Mouse (Mus musculus) T-helper 17 cell (primary cell): ENCODE results near the gene Amotl2.

ENCODE experiments used
- in situ Hi-C, 2 experiments: fragments of 300-600 bp; cut with MboI, MseI; formaldehyde crosslinking; loops; 1 replicate in 1 of 2; 2 replicates in 1 of 2; pipeline ENCODE4 v1.15.1; 2025; ENCODE audit warnings: high pct_unique_total_duplicates in 2 of 2

The Amotl2 gene

DNA sequence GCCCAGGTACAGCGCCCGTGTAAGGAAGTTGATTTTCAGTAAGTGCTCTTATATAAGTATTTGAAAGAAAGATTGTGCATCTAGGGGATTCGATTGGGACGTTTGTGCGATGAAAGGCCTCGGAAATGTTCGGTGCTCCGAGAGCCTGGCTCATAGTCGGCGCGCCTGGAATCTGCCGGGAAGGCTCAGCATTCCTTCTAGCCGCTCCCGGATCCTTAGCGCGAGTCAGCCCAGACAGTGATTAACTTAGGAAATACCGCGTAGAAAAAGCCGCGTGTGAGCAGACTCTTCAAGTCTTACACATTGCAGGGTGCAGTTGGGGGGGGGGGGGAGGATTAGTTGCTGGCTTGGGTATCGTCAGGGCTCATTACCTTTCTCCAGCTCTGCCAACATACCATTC lies 2.2 kb downstream of the Amotl2 start:
- in situ Hi-C loops, result no loop called here

DNA sequence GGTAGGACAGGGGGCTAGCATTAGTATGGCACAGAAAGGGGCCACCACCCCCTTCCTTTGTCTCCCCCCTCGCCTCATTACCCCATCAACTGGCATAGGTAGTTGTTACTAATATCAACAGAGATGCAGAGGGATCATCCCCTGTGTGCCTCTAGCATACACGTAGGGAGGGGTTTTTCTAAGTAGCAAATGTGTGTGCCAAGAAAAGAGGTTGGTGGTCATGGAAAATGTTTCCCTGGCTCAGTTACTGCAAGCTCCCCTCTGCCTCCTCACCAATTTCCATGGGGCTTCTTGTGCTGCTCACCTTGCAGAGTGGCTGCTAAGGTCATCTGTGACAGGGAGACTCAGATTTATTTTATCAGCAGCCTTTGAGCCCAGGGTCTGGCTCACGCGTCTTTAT lies 2.6 kb downstream of the Amotl2 start:
- in situ Hi-C loops, result no loop called here

DNA sequence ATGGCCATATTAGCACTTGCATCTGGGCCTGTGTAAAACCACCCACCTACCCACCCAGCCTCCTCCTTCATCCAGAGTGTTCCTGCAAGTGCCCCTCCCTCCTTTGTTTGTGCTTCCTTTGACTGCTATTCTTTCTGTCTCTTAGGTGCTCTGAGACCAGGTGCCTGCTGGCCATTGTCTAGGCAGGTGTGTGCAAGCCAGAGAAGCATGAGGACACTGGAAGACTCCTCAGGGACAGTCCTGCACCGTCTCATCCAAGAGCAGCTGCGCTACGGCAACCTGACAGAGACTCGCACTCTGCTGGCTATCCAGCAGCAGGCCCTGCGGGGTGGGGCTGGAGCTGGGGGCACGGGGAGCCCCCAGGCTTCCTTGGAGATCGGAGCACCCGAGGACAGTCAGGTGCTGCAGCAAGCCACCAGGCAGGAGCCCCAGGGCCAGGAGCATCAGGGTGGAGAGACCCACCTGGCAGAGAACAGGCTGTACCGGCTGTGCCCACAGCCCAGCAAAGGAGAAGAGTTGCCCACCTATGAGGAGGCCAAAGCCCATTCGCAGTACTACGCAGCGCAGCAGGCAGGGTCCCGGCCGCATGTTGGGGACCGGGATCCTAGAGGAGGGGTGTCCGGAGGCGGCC lies 3.6 kb downstream of the Amotl2 start:
- in situ Hi-C loops, result no loop called here

DNA sequence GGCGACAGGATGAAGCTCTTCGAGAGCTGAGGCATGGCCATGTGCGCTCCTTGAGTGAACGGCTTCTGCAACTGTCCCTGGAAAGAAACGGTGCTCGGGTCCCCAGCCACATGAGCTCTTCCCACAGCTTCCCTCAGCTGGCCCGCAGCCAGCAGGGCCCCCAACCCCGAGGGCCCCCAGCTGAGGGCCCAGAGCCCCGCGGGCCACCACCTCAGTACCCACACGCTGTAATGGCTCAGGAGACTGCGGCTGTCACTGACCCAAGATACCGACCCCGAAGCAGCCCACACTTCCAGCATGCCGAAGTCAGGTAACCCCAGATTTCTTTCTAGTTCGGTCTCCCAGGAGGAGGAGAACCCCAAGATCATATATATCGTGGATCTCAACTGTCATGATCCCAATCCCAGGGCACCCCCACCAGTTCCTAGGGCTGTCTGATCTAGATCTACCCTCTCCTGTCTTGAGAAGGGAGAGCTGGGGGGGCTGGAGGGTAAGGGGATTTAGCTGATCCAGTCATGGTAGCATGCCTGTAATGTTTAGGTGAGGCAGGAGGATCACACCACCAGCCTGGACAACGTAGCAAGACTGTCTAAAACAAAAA lies 4.2 kb downstream of the Amotl2 start:
- in situ Hi-C loops, result no loop called here

DNA sequence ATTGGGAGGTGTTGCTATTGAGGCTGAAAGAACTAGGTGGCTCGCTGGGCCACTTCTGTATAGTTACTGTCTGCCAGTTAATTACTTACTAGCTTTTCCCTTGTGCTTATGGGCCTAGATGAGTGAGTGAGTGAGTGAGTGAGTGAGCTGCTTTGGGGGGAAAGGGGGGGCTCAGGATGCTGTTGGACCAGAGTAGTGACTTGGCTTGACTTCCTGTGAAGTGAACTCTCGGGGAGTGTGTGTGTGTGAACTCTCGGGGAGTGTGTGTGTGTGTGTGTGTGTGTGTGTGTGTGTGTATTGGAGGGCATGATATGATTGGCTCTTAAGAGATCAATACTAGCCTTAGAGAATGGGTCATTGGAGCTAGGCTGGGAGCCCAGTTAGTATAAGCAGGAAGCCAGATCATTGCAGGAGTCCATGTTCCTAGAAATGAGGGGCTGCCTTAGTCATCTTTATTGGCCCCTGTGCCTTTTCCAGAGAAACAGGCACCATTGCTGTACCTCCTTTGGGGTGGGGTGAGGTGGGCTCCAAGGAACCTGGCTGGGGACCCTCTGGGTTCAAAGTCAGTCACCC lies 5.0 kb downstream of the Amotl2 start:
- in situ Hi-C loops, result no loop called here

DNA sequence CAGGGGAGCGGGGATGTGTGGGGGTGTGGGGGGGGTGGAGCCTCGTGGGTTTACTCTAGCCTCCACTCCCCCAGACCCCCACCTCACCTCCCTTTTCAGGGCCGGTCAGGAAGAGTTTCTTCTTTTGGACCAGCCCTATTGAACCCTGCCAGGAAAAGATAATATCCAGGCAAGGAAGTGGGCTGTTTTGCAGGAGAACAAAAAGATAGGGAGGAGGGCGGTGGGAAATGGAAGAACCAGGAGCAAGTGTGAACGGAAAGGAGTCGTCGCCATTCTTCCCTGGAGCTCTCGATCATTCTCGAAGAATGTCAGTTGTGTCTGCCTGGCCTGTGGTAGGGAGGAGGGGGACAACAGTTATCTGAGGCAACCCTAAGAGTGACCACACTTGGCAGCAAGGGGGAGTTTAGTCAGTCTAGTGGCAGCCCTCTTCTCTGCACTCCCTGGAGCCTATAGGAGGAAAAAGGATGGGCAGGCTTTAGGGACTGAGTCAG lies 5.6 kb downstream of the Amotl2 start:
- in situ Hi-C loops, result no loop called here

DNA sequence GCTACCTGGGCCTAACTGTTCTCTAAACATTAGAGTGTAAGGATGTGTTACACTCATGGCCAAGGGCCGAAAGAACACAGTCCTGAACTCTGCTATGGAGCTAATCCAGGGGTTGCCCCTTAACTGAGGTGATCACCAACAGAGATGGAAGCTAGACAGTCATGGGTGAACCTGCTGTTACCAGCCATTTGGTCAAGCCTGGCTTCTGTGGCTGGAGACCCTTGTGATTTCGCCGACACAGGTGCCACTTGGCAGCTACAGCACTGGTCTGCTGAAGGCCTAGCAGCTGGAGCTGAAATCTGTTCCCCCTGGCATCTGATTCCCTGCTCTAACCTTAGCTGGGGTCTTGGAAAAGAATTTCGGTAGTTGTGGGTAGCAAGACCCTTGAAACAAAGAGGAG lies 6.3 kb downstream of the Amotl2 start:
- in situ Hi-C loops, result no loop called here

DNA sequence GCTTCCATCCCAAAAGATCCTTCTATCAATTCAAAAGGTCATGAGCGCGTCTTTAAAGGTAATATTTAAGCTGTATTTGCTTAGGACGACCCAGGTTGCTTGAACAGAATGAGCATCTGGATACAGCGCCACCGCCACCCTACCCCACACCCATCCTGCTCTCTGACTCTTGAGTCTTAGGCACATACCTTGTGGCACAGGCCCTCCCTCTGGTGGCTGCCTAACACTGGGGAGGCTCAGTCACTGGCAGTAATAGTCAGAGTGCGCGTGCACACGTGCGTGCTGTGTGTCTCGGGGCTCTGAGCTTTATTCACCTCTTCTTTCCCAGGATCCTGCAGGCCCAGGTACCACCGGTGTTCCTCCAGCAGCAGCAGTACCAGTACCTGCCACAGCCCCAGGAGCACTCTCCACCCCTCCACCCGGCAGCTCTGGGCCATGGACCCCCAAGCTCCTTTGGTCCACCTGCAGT lies 6.8 kb downstream of the Amotl2 start:
- in situ Hi-C loops, result no loop called here

DNA sequence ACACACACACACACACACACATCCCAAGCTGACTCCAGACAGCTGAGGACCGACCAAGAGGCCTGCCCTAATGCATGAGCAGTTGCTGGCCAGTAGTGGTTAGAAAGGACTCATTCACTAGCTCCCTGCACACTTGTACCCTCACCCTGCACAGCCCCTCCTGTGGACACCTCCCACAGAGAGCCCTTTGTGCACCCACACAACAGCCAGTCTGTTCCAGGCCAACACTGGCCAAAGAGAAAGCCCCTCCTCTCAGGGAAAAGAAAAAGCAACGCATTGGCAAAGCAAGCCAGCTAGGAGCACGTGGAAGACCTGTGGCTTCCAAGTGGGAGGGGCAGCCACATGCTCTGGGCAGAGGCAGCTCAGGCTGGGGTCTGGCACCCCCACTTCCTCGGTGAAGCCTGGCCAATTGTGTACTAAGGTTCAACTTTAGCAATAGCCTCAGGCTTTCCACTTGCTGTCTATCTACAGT lies 7.6 kb downstream of the Amotl2 start:
- in situ Hi-C loops, result no loop called here

DNA sequence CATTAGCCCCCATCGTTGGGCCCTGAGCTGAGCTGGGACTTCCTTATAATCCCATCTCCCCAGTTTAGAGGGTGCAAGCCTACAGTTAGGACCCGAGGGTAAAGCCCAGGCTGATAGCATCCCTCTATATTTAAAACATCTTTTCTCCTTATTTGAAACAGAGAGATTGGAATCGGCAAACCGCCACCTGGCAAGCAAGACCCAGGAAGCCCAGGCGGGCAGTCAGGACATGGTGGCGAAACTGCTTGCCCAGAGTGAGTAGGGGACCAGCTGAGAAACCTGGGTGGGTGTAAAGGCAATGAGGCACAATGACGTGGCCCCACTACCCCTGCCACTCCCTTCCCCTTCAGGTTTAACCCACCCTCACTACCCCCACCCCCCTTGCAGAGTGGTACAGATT lies 8.5 kb downstream of the Amotl2 start:
- in situ Hi-C loops, result no loop called here

DNA sequence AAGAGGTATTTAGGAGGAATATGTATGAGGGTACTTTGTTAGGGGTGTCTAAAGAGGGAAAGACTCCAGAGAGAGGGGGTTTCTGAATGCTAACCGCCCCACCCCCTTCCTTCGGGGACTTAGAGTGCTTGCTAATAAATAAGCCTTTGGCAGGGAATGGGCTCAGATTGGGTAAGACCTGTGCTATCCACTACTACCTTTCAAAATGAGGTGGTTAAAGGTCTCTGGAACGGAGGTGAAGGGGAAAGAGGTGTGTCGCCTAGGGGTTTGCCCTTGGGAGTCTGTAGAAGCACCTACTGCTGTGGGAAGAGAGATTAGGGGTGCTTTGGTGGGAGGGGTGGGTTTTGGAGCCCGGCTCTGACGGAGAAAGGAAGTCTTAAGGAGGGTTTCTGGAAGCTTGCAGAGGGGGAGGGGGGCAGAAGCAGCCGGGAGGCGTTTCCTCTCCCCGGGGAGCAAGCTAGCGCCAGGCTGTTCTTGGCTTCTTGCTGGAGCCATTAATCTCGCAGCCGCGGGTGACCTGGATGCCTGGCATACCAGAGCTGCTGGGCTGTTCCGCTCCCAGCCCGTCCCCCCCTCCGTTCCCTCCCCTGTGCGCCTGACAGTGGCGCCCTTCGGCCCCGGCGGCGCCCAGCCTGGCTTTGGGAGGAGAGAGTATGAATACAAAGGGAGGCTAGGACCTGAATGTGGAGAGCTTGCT lies 9.6 kb downstream of the Amotl2 start:
- in situ Hi-C loops, result no loop called here

DNA sequence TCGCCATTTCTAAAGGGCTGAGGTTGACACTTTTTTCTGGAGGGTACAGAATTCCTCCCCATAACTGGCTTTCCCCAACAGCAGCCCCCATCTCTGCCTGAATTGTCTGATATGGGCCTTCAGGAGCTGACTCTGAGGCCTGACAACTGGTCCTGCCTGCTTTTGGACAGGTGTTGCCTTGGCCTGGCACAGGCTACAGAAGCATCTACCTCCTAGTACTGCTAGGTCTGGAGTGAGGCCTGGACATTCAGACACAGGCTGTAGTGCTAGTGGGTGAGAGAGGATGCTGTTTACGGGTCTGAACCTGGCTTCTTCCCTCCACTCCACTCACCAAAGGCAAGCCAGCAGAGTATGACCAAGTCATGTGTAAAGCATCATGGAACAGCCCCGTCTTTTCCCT lies 10.3 kb downstream of the Amotl2 start:
- in situ Hi-C loops, result no loop called here

DNA sequence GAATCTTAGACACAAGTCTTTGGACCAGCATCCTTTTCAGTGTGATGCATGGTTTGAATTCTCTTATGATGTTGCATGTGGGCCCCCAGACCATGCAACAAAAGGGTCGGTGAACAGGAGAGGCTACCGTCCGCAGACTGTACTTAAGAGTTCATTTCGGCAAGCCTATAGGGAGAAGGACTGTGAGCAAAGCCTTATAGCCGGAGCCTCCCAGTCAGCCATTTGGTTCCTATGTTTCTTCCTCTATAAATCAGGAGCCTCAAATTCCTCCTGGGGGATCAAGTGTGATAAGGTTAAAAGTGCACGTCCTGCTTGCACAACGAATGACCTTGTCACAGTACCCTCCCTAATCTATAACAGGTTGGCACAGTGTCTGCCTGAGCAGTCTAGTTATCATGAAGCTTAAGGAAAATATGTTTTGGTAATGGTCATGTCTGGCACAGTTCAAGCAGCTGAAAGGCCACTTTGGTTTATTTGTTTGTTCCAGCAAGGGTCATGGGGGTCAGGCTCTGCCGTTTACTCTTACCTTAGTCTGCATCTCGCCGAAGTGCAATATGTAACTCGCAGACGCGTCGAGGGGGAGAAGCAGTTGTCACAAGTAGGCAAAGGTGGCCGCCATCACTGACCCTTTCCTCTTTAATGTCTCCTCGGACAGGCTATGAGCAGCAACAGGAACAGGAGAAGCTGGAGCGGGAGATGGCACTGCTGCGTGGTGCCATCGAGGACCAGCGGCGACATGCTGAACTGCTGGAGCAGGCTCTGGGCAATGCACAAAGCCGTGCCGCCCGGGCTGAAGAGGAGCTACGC lies 11.4 kb downstream of the Amotl2 start:
- in situ Hi-C loops, result no loop called here

DNA sequence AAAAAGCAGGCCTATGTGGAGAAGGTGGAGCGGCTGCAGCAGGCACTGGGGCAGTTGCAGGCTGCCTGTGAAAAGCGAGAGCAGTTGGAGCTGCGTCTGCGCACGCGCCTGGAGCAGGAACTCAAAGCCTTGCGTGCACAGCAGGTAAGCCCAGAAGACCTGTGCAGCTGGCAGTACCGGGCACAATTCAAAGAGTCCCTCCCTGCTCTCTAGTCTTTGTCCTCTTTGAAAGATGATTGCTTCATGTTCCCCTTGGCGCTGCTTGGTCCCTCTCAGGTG lies 11.9 kb downstream of the Amotl2 start:
- in situ Hi-C loops, result no loop called here

DNA sequence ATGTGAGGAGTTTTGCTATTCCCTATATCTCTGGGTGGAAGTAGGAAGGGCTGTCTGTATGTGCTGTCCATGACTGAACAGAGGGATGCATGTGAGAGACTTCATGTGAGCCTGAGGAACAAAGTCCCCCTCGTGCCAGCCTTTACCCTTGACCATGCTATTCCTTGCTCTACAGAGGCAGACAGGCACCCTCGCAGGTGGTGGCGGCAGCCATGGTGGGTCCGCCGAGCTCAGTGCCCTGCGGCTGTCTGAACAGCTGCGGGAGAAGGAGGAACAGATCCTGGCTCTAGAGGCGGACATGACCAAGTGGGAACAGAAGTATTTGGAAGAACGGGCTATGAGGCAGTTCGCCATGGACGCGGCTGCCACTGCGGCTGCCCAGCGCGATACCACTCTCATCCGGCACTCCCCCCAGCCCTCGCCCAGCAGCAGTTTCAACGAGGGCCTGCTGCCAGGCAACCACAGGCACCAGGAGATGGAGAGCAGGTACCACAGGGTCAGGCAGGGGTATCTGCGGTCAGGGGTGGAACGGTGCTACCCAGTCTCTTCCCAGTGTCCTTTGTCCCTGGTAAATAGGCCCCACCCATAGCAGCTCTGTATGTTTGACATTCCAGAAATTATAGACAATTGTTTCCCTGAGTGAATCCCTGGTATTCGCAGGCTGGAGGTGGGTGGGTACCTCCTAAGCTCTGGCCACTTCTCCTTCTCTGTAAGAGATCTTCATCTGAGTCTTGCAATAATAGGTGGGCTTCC lies 12.8 kb downstream of the Amotl2 start:
- in situ Hi-C loops, result no loop called here

DNA sequence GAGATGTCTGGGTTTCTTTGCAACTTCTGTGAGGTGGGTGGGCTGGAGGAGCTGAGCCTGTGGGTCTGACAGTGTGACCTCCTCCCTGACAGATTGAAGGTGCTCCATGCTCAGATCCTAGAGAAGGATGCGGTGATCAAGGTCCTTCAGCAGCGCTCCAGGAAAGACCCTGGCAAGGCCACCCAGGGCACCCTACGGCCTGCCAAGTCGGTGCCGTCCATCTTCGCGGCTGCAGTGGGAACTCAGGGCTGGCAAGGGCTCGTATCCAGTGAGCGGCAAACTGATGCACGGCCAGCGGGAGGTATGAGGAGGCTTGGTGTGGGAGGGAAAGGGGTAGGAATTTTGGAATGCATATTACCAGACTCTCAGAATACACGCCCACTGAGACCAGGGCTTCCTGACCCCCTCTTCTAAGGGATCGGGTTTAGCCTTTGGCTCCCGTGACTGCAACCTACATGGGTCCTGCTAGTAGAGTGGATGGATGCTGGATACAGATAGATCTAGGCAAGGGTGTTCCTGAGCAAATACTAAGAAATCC lies 13.5 kb downstream of the Amotl2 start:
- in situ Hi-C loops, result no loop called here

DNA sequence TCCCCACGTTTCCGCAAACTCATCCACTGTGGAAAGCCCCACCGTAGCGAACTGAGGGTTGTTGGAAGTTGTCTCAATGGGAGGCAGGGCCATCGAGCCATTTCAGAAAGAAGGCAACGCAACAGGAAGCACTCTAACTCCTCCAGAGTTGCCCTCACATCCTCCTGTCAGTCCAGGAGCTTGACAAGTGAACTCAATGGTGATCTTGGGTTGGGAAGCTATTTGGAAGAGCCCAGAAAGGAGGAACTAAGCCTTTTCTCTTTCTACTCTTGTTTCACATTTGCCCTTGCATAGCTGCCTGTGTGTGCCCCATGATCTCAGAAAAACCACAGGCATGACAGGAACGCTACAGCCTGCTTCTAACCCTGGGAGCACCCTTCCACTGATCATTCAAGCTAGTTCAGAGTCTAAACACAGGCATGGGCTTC lies 14.6 kb downstream of the Amotl2 start:
- in situ Hi-C loops, result no loop called here

DNA sequence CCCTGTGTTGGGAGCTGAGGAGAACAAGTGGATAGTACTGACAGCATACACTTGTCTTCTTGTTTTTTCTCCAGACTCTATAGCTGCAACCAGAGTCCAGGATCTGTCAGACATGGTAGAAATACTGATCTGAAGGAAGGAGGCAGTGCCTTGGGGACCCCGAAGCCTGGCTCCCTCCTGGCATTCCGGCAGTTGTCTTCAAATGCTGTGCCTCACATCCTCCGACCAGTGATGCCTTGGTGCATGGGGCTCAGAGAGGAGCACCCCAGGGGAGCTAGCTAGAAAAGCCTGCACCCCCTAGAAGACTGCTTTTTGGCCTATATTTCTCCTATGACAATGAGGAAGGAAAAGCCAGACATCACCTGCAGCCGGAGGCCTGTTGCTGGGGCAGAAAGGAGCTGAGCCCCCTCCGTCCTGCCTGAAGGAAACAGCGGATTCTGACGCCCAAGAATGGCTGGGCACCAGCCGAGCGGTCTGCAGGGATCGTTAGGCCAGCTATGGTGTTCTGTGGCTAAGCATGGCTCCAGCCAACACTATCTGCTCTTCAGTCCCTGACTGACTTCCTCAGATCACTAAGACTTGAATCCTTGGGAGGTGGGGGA lies 15.2 kb downstream of the Amotl2 start:
- in situ Hi-C loops, result no loop called here

DNA sequence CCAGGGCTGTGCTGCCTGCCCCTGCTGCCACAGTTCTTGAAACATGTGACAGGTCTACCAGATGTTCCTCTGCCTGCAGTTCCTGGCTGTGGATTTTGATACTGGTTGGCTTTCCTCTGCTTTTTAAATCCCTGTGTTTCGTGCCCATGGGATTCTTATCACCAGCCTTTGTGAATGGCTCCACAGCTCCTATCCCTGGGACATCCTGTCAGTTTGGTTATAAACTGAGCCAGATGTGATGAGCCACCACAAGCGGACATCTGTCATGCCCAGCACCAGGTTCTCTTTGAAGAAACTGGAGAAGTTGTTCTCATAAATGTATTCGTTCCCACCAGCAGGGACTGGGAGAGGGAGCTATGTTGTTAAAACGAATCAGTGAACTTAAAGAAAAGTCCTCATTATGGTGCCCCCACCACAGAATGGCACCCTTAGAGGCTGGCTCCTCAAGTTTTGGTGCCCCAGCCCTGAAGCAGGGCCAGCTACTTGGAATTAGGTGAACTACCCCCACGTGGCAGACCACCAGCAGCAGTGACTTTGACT lies 15.9 kb downstream of the Amotl2 start:
- in situ Hi-C loops, result no loop called here

DNA sequence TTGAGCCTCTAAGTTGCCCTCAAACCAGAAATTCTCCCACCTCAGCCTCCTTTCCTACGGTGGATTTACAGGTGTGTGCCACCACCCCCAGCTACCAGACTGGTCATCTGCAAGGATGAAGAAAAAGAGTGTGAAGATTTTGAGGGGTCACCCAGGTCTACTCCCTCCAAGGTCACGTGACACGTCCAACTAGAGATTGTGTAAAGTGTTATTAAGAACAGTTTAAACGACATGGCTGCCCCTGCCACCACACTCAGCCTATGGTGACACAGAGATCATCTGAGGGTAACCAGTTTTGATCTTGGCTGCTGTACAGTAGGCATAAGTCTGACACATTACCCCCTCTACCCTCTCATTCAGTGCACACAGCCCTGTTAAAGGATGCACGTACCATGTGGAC lies 17.0 kb downstream of the Amotl2 start:
- in situ Hi-C loops, result no loop called here
